Comparison of ENCODE assay signal across 9 mouse cellular contexts in genomic region chr17:16054481-16054880, GRCm38 (mm10).
DNase-seq lines count a peak whose midpoint lies in the region; ATAC-seq and TF ChIP-seq lines count a peak whose summit lies in the region.
"Had no signal": no experiment of that assay in that cellular context is flagged by ENCODE, and none has a peak within 500 bp of the region (broad histone marks: within the 10 kb centered on the region; RNA-seq: fewer than 3 reads in every experiment).

No protein-coding gene starts in this region.

- H3K4me2 ChIP-seq in heart, embryonic 11.5 days: no peak overlapping the region

- no peak for TF ChIP-seq CTCF in heart, adult 2 months (IDR thresholded peaks at IDR 0.05)

- no peaks in the 10 kb centered on the region for H3K27me3 ChIP-seq in heart, adult 2 months (ENCODE audit: control insufficient read depth, insufficient read depth, low read length)
- H3K27me3 ChIP-seq in heart, embryonic 11.5 days (ENCODE audit: control insufficient read depth, insufficient read depth, low read length): no peaks in the 10 kb centered on the region

- no peak overlapping the region for H3K9ac ChIP-seq in heart, adult 2 months (ENCODE audit: low read depth, low read length)
- no peak overlapping the region for H3K9ac ChIP-seq in heart, embryonic 11.5 days (ENCODE audit: low read depth, low read length)

- ATAC-seq in heart, embryonic 11.5 days (replicated peaks; ENCODE audit: insufficient number of reproducible peaks, low FRiP score, low TSS enrichment): no peak
- ATAC-seq in CD4-positive, CD25-positive, alpha-beta regulatory T cell, adult 4 months: no peak

- H3K27ac ChIP-seq in heart, adult 2 months: peak overlapping the region; percentile 32
- no peak overlapping the region for H3K27ac ChIP-seq in heart, embryonic 11.5 days (ENCODE audit: low read depth, low read length)

- no peak overlapping the region for H3K4me3 ChIP-seq in heart, adult 2 months
- H3K4me3 ChIP-seq in heart, embryonic 11.5 days (ENCODE audit: low read depth, low read length): no peak overlapping the region

- H3K9me3 ChIP-seq in heart, embryonic 11.5 days (replicated peaks; ENCODE audit: control insufficient read depth, low read length): no peaks in the 10 kb centered on the region

- intact Hi-C loops in heart, adult 2 months (cut with DNase I): no loop called here

- H3K4me1 ChIP-seq in heart, adult 2 months (ENCODE audit: control insufficient read depth, insufficient read depth, low read length): no peaks in the 10 kb centered on the region
- H3K4me1 ChIP-seq in heart, embryonic 11.5 days (ENCODE audit: control insufficient read depth, insufficient read depth, low read length): no peaks in the 10 kb centered on the region

- 37% methylated on average over 3 of the region's 3 CpGs for WGBS in heart, adult 2 months
- 35% methylated on average over 3 of the region's 3 CpGs for WGBS in heart, embryonic 11.5 days (ENCODE audit: insufficient replicate concordance)

- no peak for TF ChIP-seq POLR2A in heart, adult 2 months (IDR thresholded peaks at IDR 0.05; ENCODE audit: insufficient read depth, low read depth, low read length)

- H3K36me3 ChIP-seq in heart, adult 2 months (ENCODE audit: control insufficient read depth, insufficient read depth, low read length): no peaks in the 10 kb centered on the region
- no peaks in the 10 kb centered on the region for H3K36me3 ChIP-seq in heart, embryonic 11.5 days (ENCODE audit: control insufficient read depth, insufficient read depth, low read length)

- DNase-seq in heart, adult 2 months: peak; percentile 22 to 36
- peak; percentile 2 for DNase-seq in urinary bladder, postnatal 25 days (ENCODE audit: low spot score)
- DNase-seq in urinary bladder, adult 2 months (ENCODE audit: low spot score): no peak
- peak; percentile 17 for DNase-seq in kidney, adult 9 months
- DNase-seq in cerebellum, adult 9-10 months: no peak
- DNase-seq in cerebellum, postnatal 25 days: no peak
- DNase-seq: lung, postnatal 14 days had no signal

- TF ChIP-seq EP300 in heart, adult 2 months (IDR thresholded peaks at IDR 0.05; ENCODE audit: insufficient read depth, low read depth, low read length): no peak

- H3K79me2 ChIP-seq in heart, adult 2 months (replicated peaks; ENCODE audit: control insufficient read depth, insufficient read depth, low read length): no peaks in the 10 kb centered on the region

Comparison
In these comparisons a context has a peak if more than half of its experiments do, and no peak if none do; other contexts are left out.
1. DNase-seq: peak in heart, adult 2 months (2 of 2), urinary bladder, postnatal 25 days (single experiment) and kidney, adult 9 months (single experiment); none in urinary bladder, adult 2 months (single experiment), cerebellum, adult 9-10 months (single experiment) and cerebellum, postnatal 25 days (0 of 2).